ENCODE assay signal across 8 mouse cellular contexts in the genomic region with DNA sequence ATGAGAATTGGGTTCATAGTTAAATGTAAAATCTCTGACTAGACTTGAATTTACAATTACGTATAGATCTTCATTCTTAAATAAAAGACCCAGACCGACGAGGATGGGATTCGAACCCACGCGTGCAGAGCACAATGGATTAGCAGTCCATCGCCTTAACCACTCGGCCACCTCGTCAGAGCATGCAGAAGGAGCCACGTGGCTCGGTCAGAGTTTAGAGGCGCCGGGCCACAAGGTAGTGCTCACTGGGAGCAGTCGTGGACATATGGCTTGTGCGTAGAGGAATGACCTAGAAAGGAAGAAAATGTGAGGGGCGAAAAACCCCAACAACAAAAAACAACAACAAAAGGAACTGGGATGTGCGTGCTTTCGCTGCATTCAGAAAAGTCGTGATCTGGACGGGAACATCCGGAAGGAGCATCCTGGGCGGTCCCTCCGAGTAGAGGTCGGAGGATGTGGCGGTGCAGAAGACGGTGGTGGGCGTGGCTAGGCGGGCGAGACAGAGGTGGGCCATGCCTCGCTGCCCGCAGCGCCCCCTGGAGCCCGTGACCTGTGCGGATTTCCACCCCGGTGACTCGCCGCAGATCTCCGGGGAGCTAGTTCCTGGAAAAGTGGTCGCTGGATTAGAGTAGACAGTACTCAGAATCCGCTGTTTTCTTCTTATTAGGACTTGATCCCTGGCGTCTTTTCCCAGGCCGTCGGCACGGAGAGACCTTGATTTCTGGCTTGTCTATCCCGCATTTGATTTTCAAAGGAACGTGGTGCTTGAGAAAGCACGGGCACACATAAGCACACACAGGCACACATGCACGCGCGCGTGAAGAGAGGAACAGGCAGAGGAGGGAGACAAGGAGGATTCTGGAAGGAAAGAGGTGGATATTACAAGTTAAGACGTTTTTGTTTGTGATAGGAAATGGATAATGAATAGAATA. TPM values are rescaled to one million over a fixed set of nuclear protein-coding genes. Genes with fewer than 3 reads are reported as not detected.
A peak's percentile ranks its signal among the peaks of the same experiment; 100 is the strongest.
DNase-seq lines count a peak whose midpoint lies in the region; ATAC-seq and TF ChIP-seq lines count a peak whose summit lies in the region.

No protein-coding gene starts in this region.

- H3K9me3 ChIP-seq in CH12.LX (replicated peaks; ENCODE audit: low read length) = no peaks in the 10 kb centered on the region
- no peaks in the 10 kb centered on the region for H3K9me3 ChIP-seq in forebrain, embryonic 11.5 days (ENCODE audit: control insufficient read depth, low read length)
- no peaks in the 10 kb centered on the region for H3K9me3 ChIP-seq in heart, embryonic 16.5 days (replicated peaks; ENCODE audit: control insufficient read depth, low read length)
- no peaks in the 10 kb centered on the region for H3K9me3 ChIP-seq in liver, embryonic 14.5 days (ENCODE audit: control insufficient read depth, low read length)
- no peaks in the 10 kb centered on the region for H3K9me3 ChIP-seq in stomach, embryonic 15.5 days

- TF ChIP-seq RAD21 in CH12.LX (IDR thresholded peaks at IDR 0.05; ENCODE audit: low read depth, low read length) = peak; percentile 21

- TF ChIP-seq EP300 in CH12.LX (IDR thresholded peaks at IDR 0.05; ENCODE audit: low read length) = peak; percentile 76
- no peak for TF ChIP-seq EP300 in liver, embryonic 14.5 days (IDR thresholded peaks at IDR 0.05; ENCODE audit: low read depth)

- no peaks in the 10 kb centered on the region for H3K27me3 ChIP-seq in CH12.LX (replicated peaks)
- no peaks in the 10 kb centered on the region for H3K27me3 ChIP-seq in forebrain, embryonic 11.5 days (ENCODE audit: control insufficient read depth, insufficient read depth, low read length)
- H3K27me3 ChIP-seq in heart, embryonic 16.5 days (ENCODE audit: control insufficient read depth, insufficient read depth, low read length) = no peaks in the 10 kb centered on the region
- no peaks in the 10 kb centered on the region for H3K27me3 ChIP-seq in liver, embryonic 14.5 days (ENCODE audit: control insufficient read depth, insufficient read depth, low read length)
- no peaks in the 10 kb centered on the region for H3K27me3 ChIP-seq in stomach, embryonic 15.5 days (replicated peaks)

- H3K79me2 ChIP-seq in CH12.LX (replicated peaks; ENCODE audit: control insufficient read depth, extremely low read depth, insufficient read depth, poor library complexity, severe bottlenecking) = no peaks in the 10 kb centered on the region

- H3K27ac ChIP-seq in CH12.LX (ENCODE audit: insufficient read depth, low read depth) = peak overlapping the region; percentile 86
- peak overlapping the region; percentile 74 for H3K27ac ChIP-seq in forebrain, embryonic 11.5 days (ENCODE audit: low read depth, low read length)
- H3K27ac ChIP-seq in heart, embryonic 16.5 days (ENCODE audit: low read length) = peak overlapping the region; percentile 86
- H3K27ac ChIP-seq in liver, embryonic 14.5 days = peak overlapping the region; percentile 50
- peak overlapping the region; percentile 87 for H3K27ac ChIP-seq in stomach, embryonic 15.5 days

- in situ Hi-C loops in CH12.LX (cut with MboI; ENCODE audit: low pct_ligation_motif_present, low pct_unique_long_range_greater_than_20kb, low sequenced_read_pairs) = no loop called here

- under 1% methylated on average over 52 of the region's 52 CpGs for WGBS in forebrain, embryonic 11.5 days
- WGBS in heart, embryonic 16.5 days = under 1% methylated on average over 52 of the region's 52 CpGs
- under 1% methylated on average over 52 of the region's 52 CpGs for WGBS in liver, embryonic 14.5 days (ENCODE audit: insufficient replicate concordance)
- WGBS in stomach, embryonic 15.5 days = under 1% methylated on average over 52 of the region's 52 CpGs

- TF ChIP-seq POLR2A in CH12.LX (IDR thresholded peaks at IDR 0.05; ENCODE audit: low read depth, low read length) = peak; percentile 84

- peak; percentile 96 for DNase-seq in CH12.LX (ENCODE audit: extremely low read depth)
- peak; percentile 90 for DNase-seq in c-Kit-positive CD71-positive TER-119-negative erythroid progenitor cells, embryonic 14.5 days (ENCODE audit: low read depth)
- DNase-seq in forebrain, embryonic 11.5 days (ENCODE audit: low spot score) = peak; percentile 98
- DNase-seq in kidney, postnatal 25 days = peak; percentile 92 to 94
- DNase-seq in liver, embryonic 14.5 days (ENCODE audit: low read depth in 3 of 3, low spot score in 3 of 3) = peak; percentile 80 to 85 (median 80)
- DNase-seq in neural tube, embryonic 10.5 days (ENCODE audit: extremely low spot score, low spot score) = peak; percentile 94

- H3K36me3 ChIP-seq in CH12.LX (replicated peaks in 1 of 2; ENCODE audit: control insufficient read depth in 1 of 2, insufficient read depth in 1 of 2, low read length in 1 of 2) = no peaks in the 10 kb centered on the region
- H3K36me3 ChIP-seq in forebrain, embryonic 11.5 days (ENCODE audit: control insufficient read depth, insufficient read depth, low read length) = no peaks in the 10 kb centered on the region
- H3K36me3 ChIP-seq in heart, embryonic 16.5 days (ENCODE audit: control insufficient read depth, insufficient read depth) = no peaks in the 10 kb centered on the region
- H3K36me3 ChIP-seq in liver, embryonic 14.5 days (replicated peaks; ENCODE audit: control insufficient read depth, insufficient read depth, low read depth) = no peaks in the 10 kb centered on the region
- no peaks in the 10 kb centered on the region for H3K36me3 ChIP-seq in stomach, embryonic 15.5 days

- H3K4me1 ChIP-seq in CH12.LX (ENCODE audit: control insufficient read depth in 1 of 2, insufficient read depth in 2 of 2) = peaks cover 0 to 43% of the 10 kb centered on the region in 2 experiments; a peak in 3 of 4 replicates
- 0 out of 2 replicates have a peak, but pooled peaks cover 2% of the 10 kb centered on the region for H3K4me1 ChIP-seq in forebrain, embryonic 11.5 days (replicated peaks; ENCODE audit: control insufficient read depth, insufficient read depth, low read length)
- H3K4me1 ChIP-seq in heart, embryonic 16.5 days (ENCODE audit: control insufficient read depth, insufficient read depth, low read length) = 0 out of 2 replicates have a peak, but pooled peaks cover 4% of the 10 kb centered on the region
- H3K4me1 ChIP-seq in liver, embryonic 14.5 days (replicated peaks; ENCODE audit: control insufficient read depth in 2 of 2, insufficient read depth in 2 of 2, low read length in 1 of 2) = peaks cover 4 to 16% of the 10 kb centered on the region in 2 experiments; a peak in 3 of 4 replicates
- no peaks in the 10 kb centered on the region for H3K4me1 ChIP-seq in stomach, embryonic 15.5 days

- H3K4me2 ChIP-seq in CH12.LX (ENCODE audit: insufficient read depth, low read depth, poor library complexity, severe bottlenecking) = peak overlapping the region; percentile 63
- H3K4me2 ChIP-seq in forebrain, embryonic 11.5 days (ENCODE audit: low read depth, low read length, severe bottlenecking) = peak overlapping the region; percentile 48
- peak overlapping the region; percentile 89 for H3K4me2 ChIP-seq in heart, embryonic 16.5 days (ENCODE audit: low read depth, low read length)
- H3K4me2 ChIP-seq in liver, embryonic 14.5 days (ENCODE audit: low read depth) = peak overlapping the region; percentile 84
- H3K4me2 ChIP-seq in stomach, embryonic 15.5 days = peak overlapping the region; percentile 68

- peak; percentile 95 for ATAC-seq in forebrain, embryonic 11.5 days (replicated peaks; ENCODE audit: low FRiP score)
- peak; percentile 94 for ATAC-seq in heart, embryonic 16.5 days (replicated peaks; ENCODE audit: extremely low read depth, insufficient read depth, low FRiP score)
- peak; percentile 96 for ATAC-seq in liver, embryonic 14.5 days (ENCODE audit: insufficient read depth)
- peak; percentile 95 for ATAC-seq in stomach, embryonic 15.5 days (ENCODE audit: insufficient read depth, low FRiP score, low read depth)

- dilution Hi-C loops in CH12.LX (cut with MboI; ENCODE audit: extremely low pct_ligation_motif_present, extremely low pct_unique_long_range_greater_than_20kb, low sequenced_read_pairs) = no loop called here

- peak in 1 of 2 experiments; percentile 82; a peak in 3 of 4 replicates for TF ChIP-seq CTCF in CH12.LX (conservative IDR thresholded peaks at IDR 0.05 in 1 of 2, IDR thresholded peaks at IDR 0.05 in 1 of 2; ENCODE audit: low read depth in 2 of 2, low read length in 2 of 2)
- TF ChIP-seq CTCF in liver, embryonic 14.5 days (IDR thresholded peaks at IDR 0.05; ENCODE audit: low read depth) = peak; percentile 97

- peak overlapping the region; percentile 60 to 78 (median 64) for H3K4me3 ChIP-seq in CH12.LX (replicated peaks in 1 of 3; ENCODE audit: low read depth in 2 of 3, low read length in 2 of 3, poor library complexity in 1 of 3)
- peak overlapping the region; percentile 33 for H3K4me3 ChIP-seq in forebrain, embryonic 11.5 days (ENCODE audit: low read depth, low read length)
- H3K4me3 ChIP-seq in heart, embryonic 16.5 days (ENCODE audit: low read length) = peak overlapping the region; percentile 74
- peak overlapping the region; percentile 56 to 79 for H3K4me3 ChIP-seq in liver, embryonic 14.5 days (ENCODE audit: insufficient read depth in 1 of 2, low read depth in 2 of 2, low read length in 2 of 2)
- peak overlapping the region; percentile 53 for H3K4me3 ChIP-seq in stomach, embryonic 15.5 days (replicated peaks)

- peak overlapping the region; percentile 90 for H3K9ac ChIP-seq in CH12.LX (ENCODE audit: insufficient read depth, low read depth)
- H3K9ac ChIP-seq in forebrain, embryonic 11.5 days (ENCODE audit: low read length) = peak overlapping the region; percentile 41
- H3K9ac ChIP-seq in heart, embryonic 16.5 days (ENCODE audit: low read length) = peak overlapping the region; percentile 81
- peak overlapping the region; percentile 69 for H3K9ac ChIP-seq in liver, embryonic 14.5 days (replicated peaks)
- peak overlapping the region; percentile 45; the same call in 1 of the 2 replicates for H3K9ac ChIP-seq in stomach, embryonic 15.5 days

RNA-seq across cellular contexts. Expression of a gene that starts 7.8 kb away (rescaled TPM):
- 1,723 and 1,790 TPM in 2 replicates for total RNA-seq in CH12.LX (2012; rRNA removed)
- 23.2 and 23.8 TPM in 2 replicates for total RNA-seq in CH12.LX (2014; rRNA removed)
- 0.72 and 2.5 TPM in 2 replicates for polyA plus RNA-seq in CH12.LX (2012; ENCODE audit: insufficient read length, low read depth)
- 9.6 and 11.7 TPM in 2 replicates for polyA plus RNA-seq in forebrain, embryonic 11.5 days (2014; fragmentation: Nextera tagmentation; extraction: Ambion mirVana)
- 5.5 and 9.9 TPM in 2 replicates for polyA plus RNA-seq in heart, embryonic 16.5 days (2015; fragmentation: Nextera tagmentation; extraction: Ambion mirVana)
- polyA plus RNA-seq in liver, embryonic 14.5 days (2012; rRNA removed) = 21.4 and 38.1 TPM in 2 replicates
- polyA plus RNA-seq in liver, embryonic 14.5 days (2014; fragmentation: Nextera tagmentation; extraction: Ambion mirVana) = 11.2 and 12.4 TPM in 2 replicates
- 7.8 and 8.5 TPM in 2 replicates for polyA plus RNA-seq in stomach, embryonic 15.5 days (2015; fragmentation: Nextera tagmentation; extraction: Ambion mirVana)

RNA-seq across cellular contexts. Expression of a gene that starts 8.1 kb away (rescaled TPM):
- total RNA-seq in CH12.LX (2012; rRNA removed) (576 and 708 TPM in 2 replicates), CH12.LX (2014; rRNA removed) (21.8 and 22.0 TPM in 2 replicates)
- 7.3 and 13.0 TPM in 2 replicates for polyA plus RNA-seq in CH12.LX (2012; ENCODE audit: insufficient read length, low read depth)
- polyA plus RNA-seq in forebrain, embryonic 11.5 days (2014; fragmentation: Nextera tagmentation; extraction: Ambion mirVana) = 64.5 and 67.2 TPM in 2 replicates
- polyA plus RNA-seq in heart, embryonic 16.5 days (2015; fragmentation: Nextera tagmentation; extraction: Ambion mirVana) = 13.3 and 22.0 TPM in 2 replicates
- 35.2 and 55.3 TPM in 2 replicates for polyA plus RNA-seq in liver, embryonic 14.5 days (2012; rRNA removed)
- 15.5 and 18.0 TPM in 2 replicates for polyA plus RNA-seq in liver, embryonic 14.5 days (2014; fragmentation: Nextera tagmentation; extraction: Ambion mirVana)
- 36.1 and 42.9 TPM in 2 replicates for polyA plus RNA-seq in stomach, embryonic 15.5 days (2015; fragmentation: Nextera tagmentation; extraction: Ambion mirVana)

RNA-seq across cellular contexts. Expression of a gene that starts 9.7 kb away (rescaled TPM):
- total RNA-seq in CH12.LX (2012; rRNA removed) = 768 and 812 TPM in 2 replicates
- 29.9 and 35.7 TPM in 2 replicates for total RNA-seq in CH12.LX (2014; rRNA removed)
- polyA plus RNA-seq in CH12.LX (2012; ENCODE audit: insufficient read length, low read depth) = 6.4 TPM in 2 replicates
- polyA plus RNA-seq in forebrain, embryonic 11.5 days (2014; fragmentation: Nextera tagmentation; extraction: Ambion mirVana) = 52.1 and 59.1 TPM in 2 replicates
- 9.0 and 10.6 TPM in 2 replicates for polyA plus RNA-seq in heart, embryonic 16.5 days (2015; fragmentation: Nextera tagmentation; extraction: Ambion mirVana)
- 66.4 and 87.2 TPM in 2 replicates for polyA plus RNA-seq in liver, embryonic 14.5 days (2012; rRNA removed)
- 36.5 and 47.8 TPM in 2 replicates for polyA plus RNA-seq in liver, embryonic 14.5 days (2014; fragmentation: Nextera tagmentation; extraction: Ambion mirVana)
- 19.1 and 19.3 TPM in 2 replicates for polyA plus RNA-seq in stomach, embryonic 15.5 days (2015; fragmentation: Nextera tagmentation; extraction: Ambion mirVana)

RNA-seq across cellular contexts. Expression of a gene that starts 15.2 kb away (rescaled TPM):
- total RNA-seq in CH12.LX (2012; rRNA removed) (2,586 and 2,636 TPM in 2 replicates), CH12.LX (2014; rRNA removed) (38.2 and 47.2 TPM in 2 replicates)
- 3.7 and 8.1 TPM in 2 replicates for polyA plus RNA-seq in CH12.LX (2012; ENCODE audit: insufficient read length, low read depth)
- 5.4 and 11.9 TPM in 2 replicates for polyA plus RNA-seq in forebrain, embryonic 11.5 days (2014; fragmentation: Nextera tagmentation; extraction: Ambion mirVana)
- 1.6 and 3.1 TPM in 2 replicates for polyA plus RNA-seq in heart, embryonic 16.5 days (2015; fragmentation: Nextera tagmentation; extraction: Ambion mirVana)
- polyA plus RNA-seq in liver, embryonic 14.5 days (2012; rRNA removed) = 17.7 and 25.1 TPM in 2 replicates
- polyA plus RNA-seq in liver, embryonic 14.5 days (2014; fragmentation: Nextera tagmentation; extraction: Ambion mirVana) = 1.0 and 3.1 TPM in 2 replicates
- polyA plus RNA-seq in stomach, embryonic 15.5 days (2015; fragmentation: Nextera tagmentation; extraction: Ambion mirVana) = 4.6 and 5.5 TPM in 2 replicates

RNA-seq across cellular contexts. Expression of a gene that starts 15.5 kb away (rescaled TPM):
- total RNA-seq in CH12.LX (2012; rRNA removed) = 628 and 652 TPM in 2 replicates
- total RNA-seq in CH12.LX (2014; rRNA removed) = 4.9 and 8.1 TPM in 2 replicates
- 2.3 and 4.5 TPM in 2 replicates for polyA plus RNA-seq in CH12.LX (2012; ENCODE audit: insufficient read length, low read depth)
- polyA plus RNA-seq in forebrain, embryonic 11.5 days (2014; fragmentation: Nextera tagmentation; extraction: Ambion mirVana) = 5.6 TPM in 1 of 2 replicates, not detected in the other
- 5.3 and 7.9 TPM in 2 replicates for polyA plus RNA-seq in heart, embryonic 16.5 days (2015; fragmentation: Nextera tagmentation; extraction: Ambion mirVana)
- 8.7 and 17.9 TPM in 2 replicates for polyA plus RNA-seq in liver, embryonic 14.5 days (2012; rRNA removed)
- polyA plus RNA-seq in liver, embryonic 14.5 days (2014; fragmentation: Nextera tagmentation; extraction: Ambion mirVana) = 12.0 TPM in 2 replicates
- 4.9 and 13.3 TPM in 2 replicates for polyA plus RNA-seq in stomach, embryonic 15.5 days (2015; fragmentation: Nextera tagmentation; extraction: Ambion mirVana)

Comparison
In these comparisons a context has a peak if more than half of its experiments do, and no peak if none do; other contexts are left out.
1. Peak in every context shown above with its lines: DNase-seq, ATAC-seq, H3K4me3 ChIP-seq and H3K27ac ChIP-seq.